Mouse (Mus musculus) telencephalon, adult 2 months (tissue): ENCODE measurements around the gene Fam234b.

Experiments used
- DNase-seq: peaks from one replicate; pipeline ENCODE4 v3.0.0-alpha.2; 2011; ENCODE audit warnings: low read depth, low spot score

The Fam234b gene

DNA sequence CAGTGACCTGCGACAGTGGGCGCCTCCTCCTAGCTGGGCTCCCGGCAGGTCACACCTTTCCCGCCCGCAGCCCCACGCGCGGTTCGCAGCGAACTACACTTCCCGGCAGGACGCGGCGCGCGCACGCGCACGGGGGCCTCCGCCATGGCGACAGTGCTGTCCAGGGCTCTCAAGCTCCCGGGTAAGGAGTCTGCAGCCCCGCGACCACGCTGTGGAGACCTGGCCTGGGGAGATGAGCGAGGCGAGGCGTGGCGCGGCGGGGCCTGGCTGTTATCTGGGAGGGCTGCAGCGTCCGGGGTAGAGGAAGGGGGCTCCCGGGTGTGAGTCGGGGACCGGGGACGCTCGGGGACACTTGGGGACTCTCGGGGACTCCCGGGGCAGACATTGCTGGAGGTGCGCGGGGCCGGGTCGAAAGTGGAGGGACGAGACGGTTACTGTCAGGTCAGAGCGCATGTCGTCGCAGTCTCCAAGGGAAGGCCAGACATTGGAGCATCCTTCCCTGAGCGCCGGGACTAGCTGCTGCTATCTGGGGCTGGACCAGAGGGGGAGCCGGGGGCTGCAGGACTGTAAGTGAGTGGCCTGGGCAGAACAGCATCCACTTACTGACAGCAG, at the start of gene Fam234b, which contains the start of gene Hebp1:
Fam234b (plus strand) TSS at position 57 of the 612 bp plus-strand sequence.
Hebp1 (minus strand) TSS at position 102 of the 612 bp plus-strand sequence.
- peak; percentile 59 for DNase-seq

DNA sequence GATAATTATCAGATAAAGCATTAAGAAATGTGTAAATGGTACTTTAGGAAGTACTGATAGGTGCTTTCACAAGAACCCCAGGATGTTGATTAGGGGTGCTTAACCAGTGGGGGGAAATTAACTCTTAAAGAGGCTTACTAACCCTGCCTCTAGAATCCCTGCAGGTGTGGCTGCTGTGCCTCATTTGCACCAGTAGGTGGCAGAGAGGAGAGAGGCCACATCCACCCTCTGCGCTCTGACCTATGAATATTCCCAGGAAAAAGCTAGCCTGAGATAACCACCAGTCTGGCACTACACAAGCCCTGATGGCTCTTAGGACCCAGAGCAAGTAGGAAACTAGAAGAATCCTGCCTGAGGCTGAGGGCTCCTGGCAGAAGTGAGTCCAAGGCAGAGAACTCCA, 49.3 kb upstream of the Fam234b start:
- no peak for DNase-seq

DNA sequence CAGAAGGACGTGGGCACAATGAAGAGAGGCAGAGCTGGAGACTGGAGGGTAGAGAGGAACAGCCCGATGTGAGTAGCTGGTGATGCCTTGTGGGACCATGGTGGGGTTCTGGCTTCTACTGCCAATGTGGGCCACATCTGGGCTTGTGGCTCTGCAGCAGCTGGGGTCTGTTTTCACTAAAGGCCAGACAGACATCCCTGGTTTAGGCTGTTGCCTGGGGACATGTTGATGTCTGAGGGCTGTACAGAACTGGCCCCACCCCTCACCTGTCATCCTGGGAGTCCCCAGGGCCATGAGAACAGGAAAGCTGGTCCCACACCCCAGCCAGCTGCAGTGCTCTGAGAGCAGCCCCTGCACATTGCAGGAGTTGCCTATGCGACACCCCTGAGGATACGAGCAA, 48.6 kb upstream of the Fam234b start:
- DNase-seq: no peak

DNA sequence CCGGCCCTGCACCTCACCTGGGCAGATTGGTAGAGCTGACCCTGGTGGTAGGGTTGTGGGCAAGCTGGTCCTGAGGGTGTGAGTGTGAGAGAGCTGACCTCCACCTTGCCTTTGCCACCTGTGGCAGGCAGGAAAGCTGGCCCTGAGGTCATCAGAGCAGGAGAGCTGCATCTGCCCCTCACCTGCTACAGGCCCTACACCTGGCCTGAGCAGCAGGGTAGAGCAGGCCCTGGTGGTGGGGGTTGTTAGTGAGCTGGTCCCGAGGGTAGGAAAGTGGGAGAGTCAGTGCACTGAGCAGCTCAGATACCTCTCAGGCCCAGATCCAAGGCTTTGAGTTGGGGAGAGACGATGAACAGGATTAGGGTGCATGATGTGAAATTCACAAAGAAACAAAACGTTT, 48.1 kb upstream of the Fam234b start:
- DNase-seq: no peak

DNA sequence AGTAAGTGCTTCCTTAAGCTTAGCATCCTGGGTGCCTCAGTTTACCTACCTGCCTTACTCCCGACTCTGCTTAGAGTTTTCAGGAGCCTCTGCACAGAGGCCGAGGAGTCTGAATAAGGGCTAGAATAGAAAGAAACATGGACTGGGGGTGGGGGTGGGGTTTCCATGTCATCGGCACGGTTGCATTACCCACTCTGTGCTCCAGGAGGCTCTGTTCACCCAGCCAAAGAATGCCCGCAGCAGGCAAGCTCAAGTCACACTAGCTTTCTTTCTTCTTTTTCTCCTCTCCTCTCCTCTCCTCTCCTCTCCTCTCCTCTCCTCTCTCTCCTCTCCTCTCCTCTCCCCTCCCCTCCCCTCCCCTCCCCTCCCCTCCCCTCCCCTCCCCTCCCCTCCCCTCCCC, 47.5 kb upstream of the Fam234b start:
- no peak for DNase-seq

DNA sequence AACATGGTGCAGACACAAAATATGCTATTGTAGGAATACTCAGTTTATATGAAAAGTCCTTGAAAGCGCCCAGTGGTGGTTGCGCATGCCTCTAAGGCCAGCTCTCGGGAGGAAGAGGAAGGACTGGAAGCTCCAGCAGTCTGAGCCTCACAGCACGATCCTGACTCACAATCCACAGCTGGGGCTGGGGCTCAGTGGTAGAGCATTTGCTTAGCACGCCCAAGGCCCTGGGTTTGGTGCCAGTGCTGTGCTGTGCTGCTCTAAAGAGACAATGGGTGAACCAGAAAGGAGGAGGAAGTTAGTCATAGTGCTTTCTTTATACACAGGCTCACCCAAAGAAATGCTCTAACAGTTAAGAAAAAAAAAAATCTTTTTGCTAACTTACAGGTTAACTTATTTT, 44.1 kb upstream of the Fam234b start:
- DNase-seq: peak; percentile 33

DNA sequence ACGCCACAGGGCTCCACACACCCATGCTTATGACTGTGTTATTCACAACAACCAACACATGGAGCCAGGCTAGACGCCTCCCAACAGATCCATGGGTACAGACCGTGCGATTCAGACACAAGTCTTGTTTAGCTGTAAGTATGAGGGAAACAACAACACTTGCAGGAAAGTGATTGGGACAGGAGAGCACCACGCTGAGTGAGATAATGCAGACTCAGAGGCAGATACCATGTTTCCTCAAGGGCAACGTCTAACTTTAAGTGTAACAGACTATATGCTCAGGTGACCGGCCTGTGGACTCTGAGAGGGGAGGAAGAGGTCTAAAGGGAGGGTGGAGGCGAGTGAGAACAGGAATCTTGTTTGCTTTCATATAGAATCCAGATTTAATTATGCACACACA, 41.2 kb upstream of the Fam234b start:
- DNase-seq: no peak

DNA sequence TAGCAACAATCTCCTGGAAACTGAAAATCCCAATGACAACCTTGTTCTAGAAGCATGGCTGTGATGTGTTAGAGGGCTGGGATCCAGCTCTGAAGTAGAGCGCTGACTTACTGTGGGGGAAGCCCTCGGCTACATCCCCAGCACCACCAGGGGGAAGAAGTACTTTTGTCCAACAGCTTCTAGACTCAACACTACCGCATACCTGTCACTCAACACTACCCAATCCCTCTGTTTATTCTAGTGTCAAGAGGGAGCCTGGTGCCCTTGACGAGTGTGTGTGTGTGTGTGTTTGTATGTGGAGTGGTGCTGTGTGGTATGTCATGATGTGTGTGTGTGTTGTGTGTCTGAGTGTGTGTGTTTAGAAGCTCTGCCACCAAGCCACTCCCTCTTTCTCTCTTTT, 40.3 kb upstream of the Fam234b start:
- DNase-seq: no peak

DNA sequence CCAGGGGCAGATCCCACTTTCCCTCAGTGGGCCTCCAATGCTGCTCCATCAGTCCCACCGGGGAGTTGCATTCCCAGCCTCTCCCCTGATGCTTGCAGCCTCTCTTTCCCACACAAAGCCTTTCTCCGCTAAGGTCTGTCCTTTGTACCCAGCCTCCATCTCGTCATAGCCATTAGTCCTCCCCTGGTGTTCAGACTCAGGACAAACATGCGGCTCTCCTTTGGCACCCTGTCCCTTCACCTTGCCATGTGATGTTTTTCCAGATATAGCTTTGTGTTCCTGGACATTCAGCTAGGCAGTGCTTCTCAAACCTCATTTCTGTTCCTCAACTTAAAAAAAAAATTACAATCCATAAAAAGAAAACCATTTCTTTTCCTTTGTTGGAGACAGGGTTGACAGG, 39.3 kb upstream of the Fam234b start:
- no peak for DNase-seq

DNA sequence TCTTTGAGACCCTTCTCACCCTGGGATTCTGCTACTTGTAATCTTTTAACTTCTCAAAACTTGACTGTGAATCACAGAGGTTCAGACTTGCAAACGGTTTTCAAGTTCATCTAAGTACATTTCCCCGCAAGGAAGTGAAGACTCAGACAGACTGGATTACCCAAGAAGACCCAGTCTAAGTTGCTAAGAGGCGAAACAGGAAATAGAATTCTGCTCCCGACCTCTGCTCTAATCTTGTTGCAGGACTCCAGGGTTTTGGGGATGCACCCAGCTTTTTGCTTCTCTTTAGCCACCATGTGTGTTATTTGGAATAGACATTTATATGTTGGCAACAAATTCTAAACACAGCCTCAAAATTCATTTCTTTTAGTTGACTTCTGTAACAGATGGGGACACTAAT, 36.4 kb upstream of the Fam234b start:
- no peak for DNase-seq

DNA sequence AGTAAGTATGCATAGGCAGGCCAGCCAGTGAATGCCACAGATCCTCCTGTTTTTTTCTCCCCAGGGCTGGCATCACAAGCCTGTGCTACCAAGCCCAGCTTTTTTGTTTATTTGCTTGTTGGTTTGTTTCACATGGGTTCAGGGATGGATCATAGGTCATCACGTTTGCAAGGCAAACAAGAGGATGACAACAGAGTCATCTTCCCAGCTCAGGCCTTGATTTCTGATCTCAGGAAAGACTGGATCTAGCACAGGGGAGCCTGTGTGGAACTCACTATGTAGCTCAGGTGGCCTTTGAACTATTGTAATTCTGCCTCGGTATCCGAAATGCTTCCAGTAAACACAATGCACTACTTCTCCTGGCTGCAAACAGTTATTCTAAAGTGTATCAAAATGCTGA, 35.5 kb upstream of the Fam234b start:
- no peak for DNase-seq

DNA sequence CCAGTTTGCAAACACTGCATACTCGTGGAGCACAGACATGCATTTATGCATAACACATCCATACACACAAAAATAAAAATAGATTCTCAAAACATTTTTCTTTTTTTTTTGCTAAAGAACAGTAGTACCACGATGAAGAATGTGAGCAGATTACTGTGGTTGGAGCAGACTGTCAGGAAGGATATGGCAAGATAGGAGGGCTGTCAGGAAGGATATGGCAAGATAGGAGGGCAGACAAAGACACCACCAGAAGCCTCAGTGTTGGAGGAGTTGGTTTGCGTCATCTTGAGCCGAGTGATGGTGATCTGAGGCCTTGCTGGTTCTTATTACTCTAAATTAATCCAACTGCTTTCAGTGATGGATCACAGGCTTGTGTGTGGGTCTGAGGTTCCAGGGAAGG, 34.9 kb upstream of the Fam234b start:
- DNase-seq: no peak

DNA sequence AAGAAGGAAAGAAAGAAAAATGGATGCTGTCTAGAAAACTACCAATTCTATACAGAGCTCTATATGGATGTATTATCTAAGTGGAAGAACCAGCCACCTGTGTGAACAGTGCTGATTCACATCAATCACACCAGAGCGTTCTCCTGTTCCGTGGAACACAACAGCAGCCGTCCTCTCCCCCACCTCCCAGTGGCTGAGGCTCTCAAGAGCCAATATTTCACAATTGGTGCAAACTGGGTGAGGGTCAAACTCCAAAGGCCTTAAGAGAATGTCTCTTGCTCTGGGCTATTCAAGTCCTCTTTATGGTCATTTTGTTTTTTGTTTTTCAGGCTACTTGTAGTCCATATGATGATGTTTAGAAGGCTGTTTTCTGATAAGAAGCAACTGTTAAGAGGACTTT, 32.6 kb upstream of the Fam234b start:
- DNase-seq: no peak

DNA sequence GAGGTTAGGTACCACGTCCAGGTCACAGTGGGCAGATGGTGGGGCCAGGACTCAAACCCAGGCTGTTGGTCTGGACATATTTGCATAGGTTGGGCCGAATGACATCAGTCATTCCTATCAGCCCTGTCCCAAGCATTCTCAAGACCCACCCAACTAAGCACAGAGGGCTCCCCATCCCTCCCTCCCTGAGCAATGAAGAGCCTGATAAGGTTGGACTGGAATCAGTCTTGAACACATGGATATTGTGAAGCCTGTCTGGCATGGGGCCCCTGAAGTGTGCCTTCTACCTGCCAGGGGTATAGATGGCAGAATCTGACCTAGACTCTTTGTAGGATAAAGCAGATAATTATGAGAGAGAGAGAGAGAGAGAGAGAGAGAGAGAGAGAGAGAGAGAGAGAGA, 32.1 kb upstream of the Fam234b start:
- no peak for DNase-seq

DNA sequence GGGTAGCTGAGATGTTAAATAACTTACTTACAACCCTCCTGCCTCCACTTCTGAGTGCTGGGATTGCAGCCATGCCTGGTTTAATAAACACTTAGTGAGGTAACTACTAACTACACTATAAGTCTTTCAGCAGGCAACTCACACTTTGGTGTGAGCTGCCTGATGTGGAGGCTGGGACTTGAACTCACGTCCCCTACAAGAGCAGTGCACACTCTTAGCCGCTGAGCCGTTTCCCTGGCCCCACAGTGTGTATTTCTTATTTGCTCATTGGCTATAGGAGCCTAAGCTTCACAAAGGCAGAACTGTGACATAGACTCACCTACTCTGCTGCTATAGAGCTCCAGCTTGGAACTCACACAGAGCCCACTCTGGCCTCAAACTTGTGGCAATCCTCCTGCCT, 31.5 kb upstream of the Fam234b start:
- no peak for DNase-seq

DNA sequence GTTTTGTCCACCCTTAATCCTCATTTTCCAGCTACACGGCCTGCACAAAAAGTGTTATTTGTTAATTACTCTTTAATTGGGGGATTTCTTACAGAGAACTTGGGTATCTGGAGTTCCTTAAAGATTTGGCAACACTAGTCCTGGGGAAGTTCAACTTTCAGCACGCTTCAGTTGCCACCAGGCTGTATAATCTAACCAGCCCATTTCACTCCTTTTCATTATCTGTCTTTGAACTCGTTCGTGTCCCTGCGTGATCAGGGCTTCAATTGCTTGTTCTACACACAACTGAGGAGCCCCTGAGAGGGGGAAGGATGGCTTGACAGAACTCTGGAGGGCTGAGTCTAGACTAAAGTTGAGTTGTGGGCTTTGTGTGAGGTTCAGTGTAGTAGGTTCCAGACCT, 31.1 kb upstream of the Fam234b start:
- DNase-seq: no peak

DNA sequence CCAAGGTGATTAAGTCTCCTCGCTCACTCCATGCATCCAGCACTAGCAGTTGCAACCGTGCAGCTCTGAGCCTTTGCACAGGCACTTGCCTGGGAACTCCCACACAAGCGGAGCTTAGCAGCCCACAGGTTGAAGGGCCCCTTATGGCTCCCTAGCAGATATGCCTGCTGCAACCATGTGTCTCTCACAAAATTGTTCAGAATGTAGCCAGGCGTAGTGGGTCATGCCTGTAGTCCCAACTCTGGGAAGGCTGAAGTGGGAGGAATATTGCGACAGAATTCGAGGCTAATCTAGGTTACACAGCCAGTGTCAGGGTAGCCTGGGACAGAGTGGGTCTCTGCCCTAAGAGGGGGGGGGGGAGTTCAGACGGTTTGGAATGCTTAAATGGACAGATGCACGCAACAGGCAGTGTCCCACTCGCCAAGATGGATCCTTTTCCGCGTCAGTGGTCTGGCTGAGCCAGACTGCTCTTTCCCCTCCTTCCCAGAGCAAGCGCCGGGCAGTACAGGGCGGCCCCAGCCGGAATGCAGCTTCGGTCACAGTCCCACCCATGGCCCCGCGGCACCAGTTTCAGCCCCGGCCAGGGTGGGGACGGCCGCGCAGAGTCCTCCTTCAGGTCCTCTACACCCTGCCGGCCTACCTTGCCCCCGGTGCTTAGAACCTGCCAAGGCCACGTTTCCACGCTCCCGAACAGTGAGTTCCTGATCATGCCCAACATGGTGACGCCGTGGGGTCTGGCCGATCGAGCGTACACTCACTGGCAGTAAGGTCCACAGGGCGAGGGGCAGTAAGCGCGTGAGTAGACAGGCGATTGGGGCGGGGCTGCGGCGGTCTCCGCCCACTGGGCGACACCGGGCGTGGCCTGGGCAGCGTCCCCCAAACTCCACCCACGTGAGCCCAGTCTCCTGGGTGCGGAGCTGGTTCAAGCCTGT, 30.1 kb upstream of the Fam234b start:
- DNase-seq: peak; percentile 65

DNA sequence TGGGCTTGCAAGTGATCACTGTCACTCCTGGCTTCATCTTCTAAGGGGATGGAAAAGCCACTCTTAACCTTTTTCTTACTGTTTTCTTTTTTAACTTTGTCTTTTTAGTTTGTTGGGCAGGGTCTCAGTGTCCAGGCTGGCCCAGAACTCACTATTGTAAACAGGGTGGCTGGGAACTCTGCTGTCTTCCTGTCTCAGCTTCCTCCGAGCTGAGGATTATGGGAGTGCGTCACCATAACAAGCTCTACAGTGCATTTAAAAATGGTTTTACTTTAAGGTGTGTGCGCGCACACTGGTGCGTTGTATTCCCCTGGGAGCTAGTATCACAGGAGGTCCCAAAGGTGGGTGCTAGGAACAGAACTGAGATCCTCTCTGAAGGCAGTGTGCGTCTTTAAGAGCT, 29.3 kb upstream of the Fam234b start:
- DNase-seq: no peak

DNA sequence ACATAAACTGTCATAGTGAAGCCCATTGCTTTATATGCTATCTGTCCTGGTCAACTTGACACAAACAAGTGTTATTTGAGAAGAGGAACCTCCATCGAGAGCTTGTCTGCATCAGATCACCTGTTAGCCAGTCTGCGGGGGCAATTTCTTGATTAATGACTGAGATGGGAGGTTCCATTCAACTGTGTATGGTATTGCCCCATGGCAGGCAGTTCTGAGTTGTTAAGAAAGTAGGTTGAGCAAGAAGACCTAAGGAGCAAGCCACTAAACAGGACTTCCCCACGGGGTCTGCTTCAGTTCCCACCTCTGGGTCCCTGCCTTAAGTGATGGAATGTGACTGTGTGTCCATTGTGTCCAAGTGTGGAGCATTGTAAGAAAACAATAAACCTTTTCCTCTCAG, 28.5 kb upstream of the Fam234b start:
- no peak for DNase-seq

DNA sequence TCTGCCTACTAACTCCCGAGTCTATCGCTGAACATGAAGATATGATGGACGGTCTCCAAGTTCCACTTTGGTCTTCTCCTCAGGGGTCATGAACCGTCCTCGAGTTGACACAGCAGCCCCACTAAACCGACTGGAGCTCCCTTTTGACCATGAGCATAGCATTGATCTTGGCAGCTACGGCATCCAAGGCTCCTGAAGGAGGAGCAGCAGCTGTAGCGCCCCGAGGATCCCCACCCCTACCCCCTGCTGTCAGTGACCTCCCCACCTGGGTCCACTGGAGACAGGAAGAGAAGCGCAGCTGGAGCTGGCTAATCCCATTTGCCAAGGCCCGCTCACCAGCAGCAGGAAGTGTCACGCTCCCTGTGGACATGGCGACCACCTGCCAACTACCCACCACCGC, 26.0 kb upstream of the Fam234b start:
- DNase-seq: no peak

DNA sequence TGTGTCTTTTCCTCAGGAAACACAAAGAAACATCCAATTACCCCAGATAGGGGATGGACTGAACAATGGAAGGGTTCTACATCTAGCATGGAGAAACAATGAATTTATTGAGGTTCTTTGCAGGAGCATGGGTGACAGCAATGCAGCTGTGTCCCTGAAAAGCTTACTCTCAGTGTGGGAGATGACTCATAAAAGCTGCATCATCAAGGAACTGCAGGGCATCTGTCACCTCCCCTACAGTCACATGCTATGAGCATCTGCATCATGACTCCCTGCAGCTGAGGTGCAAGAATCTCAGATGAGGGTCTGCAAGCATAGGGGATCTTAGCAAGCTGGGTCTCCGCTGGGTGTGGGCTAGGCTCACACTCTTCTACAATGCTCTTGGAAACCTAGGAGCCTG, 22.8 kb upstream of the Fam234b start:
- DNase-seq: peak; percentile 70

DNA sequence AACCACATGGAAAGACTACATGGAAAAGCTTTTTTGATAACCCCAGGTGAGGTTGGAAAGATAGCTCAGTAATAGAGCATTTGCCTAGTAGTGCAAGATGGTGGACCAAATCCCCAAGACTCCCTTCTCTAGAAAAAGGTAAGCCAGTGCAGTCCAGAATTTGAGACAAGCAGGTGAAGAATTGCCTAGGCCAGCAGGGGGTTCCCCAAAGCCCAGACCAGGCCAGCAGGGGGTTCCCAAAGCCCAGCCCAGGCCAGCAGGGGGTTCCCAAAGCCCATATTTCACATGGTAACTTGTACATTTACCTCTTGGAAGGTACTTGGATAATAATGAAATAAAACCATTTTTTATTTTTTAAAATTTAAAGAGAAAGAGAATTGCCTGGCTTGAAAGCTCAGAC, 20.5 kb upstream of the Fam234b start:
- DNase-seq: no peak

DNA sequence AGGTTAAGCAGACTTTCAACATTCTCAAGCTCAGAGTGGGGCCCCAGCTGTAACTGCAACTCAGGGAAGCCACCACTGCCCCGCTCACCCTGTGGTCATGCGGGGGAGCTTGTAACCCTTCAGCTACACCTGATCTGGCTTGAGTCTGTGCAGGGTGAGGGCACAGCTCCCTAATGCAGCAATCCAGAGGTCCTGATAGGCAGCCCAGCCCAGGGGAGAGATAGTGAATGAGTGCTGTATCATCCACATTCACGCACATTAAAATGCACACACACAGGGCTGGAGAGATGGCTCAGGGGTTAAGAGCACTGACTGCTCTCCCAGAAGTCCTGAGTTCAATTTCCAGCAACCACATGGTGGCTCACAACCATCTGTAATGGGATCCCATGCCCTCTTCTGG, 19.2 kb upstream of the Fam234b start:
- no peak for DNase-seq
